Mouse (Mus musculus): ENCODE measurements around the gene 2210016F16Rik.
"Not testable (repeated sequence)": the region's sequence is repeated elsewhere in the genome, so short reads cannot be mapped to it uniquely, and the experiment has no call there.

The 2210016F16Rik gene

DNA sequence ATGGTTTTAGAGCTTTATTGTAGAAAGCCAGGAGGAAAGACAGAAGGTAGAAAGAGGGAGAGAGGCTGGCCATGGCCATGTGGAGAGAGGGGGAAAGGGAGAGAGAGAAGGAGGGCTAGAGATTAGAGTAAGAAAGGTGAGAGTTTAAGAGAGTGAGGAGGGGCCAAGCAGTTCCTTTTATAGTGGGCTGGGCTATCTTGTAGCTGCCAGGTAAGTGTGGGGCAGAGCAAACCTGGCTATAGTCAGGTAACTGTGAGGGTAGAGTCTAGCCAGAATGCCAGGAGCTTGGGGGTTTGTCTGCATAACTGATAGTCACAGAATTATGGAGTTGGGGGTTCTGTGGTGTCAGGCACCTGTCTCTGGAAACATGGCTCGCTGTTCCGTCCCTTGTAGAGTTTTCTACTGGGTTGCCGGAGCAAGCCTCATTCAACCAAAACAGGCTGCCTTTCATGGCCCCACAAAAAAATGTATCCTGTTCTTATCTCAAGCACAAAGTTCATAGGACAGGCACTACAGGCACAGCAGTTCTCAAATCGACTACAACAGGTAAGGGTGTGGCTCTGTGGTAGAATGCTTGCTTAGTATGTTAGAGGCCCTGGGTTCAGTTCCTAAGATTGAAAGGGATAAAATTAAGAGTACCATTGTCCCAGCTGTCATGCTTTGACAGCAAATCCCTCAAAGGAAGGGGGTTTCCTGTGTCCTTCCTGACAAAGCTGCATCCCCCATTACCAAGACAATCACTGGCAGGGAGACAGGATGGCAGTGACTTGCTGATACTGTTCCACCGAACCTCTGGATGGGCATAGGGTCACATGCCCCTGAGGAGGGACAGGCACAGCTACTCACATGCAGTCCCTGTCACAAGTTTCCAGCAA lies 12.5 kb downstream of the 2210016F16Rik start:
- no peak for DNase-seq (ENCODE audit: low spot score)

DNA sequence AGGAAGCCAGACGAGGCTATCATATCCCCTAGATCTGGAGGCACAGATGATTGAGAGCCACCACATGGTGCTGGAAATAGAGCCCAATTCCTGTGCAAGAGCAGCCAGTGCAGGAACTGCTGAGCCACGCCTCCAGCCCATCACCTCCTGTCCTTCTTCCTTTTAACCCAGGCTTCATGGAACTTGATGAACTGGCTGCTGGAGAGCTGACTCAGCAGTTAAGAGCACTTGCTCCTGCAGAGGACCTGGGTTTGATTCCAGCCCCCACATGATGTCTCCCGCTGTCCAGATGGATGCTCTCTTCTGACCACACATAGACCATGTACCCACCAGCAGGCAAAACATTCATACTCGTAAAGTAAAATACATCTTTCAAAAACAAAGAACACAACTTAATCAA lies 16.2 kb downstream of the 2210016F16Rik start:
- no peak for DNase-seq (ENCODE audit: low spot score)

DNA sequence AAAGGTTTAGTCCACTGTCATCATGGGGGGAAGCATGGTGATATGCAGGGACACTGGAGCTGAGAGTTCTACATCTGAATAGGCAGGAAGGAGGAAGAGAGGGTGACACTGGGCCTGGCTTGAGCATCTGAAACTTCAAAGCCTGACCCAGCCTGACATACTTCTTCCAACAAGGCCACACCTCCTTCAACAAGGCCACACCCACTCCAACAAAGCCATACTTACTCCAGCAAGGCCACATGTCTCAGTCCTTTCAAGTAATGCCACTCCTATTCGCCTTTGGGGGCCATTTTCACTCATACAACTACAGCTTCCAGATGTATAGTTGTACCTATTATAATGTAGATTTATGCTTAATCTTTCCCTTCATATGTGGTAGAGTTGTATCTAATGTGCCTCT lies 17.4 kb downstream of the 2210016F16Rik start:
- no peak for DNase-seq (ENCODE audit: low spot score)

DNA sequence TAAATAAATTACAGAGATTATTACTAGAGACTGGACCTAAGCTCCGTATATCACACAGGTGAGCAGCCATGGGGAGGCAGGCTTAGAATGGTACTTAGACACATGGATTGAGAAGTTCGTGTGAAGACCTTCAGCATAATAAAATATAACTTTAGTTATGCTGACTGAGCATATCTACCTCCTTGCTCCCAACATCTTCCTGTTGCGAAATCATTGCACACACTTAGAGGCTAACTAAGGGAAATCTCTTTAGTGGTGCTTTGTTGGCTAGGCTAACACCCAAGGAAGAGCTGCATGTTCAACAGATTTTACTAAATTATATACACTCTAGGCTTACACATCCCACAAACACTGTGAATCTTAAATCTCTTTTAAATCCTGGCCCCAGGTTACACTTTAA lies 18.7 kb downstream of the 2210016F16Rik start:
- DNase-seq (ENCODE audit: low spot score) = no peak

DNA sequence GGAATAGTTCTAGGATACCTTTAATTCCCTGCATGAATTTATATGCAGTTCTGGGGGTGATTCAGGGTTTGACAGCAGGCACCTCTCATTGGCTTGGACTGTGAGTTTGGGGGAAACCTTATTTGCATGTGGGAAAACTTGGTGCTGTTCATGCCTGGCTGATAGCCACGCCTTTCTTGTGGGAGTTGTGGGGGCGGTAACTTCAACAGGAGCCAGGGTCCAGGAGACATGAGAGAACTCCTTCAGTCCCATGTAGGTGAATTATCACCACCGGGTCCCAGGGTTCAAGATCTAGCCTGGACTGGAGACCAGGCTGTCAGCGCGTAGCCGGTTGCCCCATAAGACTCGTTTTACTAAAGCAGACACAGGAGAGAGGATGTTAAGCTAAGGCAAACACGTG lies 19.8 kb downstream of the 2210016F16Rik start:
- not testable (repeated sequence) for DNase-seq (ENCODE audit: low spot score)

DNA sequence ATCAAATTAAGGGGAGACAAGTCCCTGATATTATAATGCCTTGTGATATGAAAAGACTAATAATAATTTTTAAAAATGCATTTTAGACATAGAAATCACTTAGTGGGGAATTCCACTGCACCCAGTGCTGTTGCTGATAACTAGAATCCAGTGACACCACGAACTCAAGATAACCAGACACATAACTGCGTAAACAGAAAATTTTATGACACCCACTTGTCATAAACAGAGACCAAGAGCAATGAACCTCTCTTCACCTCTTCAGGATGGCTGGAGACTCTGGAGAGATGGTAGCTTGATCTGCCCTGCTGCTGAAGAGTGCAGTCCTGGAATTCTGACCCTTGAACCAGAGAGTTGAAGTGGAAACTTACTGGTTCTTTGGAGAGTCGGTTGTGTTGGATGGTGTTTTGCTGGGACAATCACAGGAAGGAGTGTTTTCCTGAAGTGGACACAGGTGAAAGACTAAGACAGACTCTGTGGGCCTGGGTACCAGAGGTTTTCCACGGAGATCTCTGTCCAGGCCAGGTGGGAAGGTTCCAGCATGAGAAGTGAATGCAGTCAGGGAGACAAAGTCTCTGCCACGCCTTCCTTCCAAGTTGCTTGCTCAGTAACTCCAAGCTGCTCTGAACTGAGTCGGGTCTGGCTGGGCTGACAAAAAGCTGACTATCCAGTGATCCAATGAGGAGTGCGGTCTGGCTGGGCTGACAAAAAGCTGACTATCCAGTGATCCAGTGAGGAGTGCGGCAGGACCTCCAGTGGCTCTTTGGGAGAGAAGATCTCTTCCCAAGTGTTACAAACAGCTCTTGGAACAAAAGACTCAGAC lies 20.5 kb downstream of the 2210016F16Rik start:
- DNase-seq (ENCODE audit: low spot score) = no peak

DNA sequence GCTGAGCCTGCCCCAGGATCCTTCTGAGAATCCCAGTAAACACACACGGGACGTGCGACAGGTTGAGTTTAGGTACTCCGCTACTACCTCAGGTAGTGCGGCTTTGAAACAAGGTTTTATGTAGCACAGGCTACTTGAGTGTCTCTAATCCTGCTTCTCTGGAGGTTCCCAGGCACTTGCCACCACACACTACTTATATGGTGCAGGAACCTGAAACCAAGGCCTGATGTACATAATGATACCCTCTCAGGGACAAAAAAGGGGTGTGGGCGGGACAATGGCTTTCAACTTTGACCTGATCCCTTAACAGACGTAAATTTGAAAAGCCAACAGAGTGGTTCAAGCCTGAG lies 25.7 kb downstream of the 2210016F16Rik start:
- no peak for DNase-seq (ENCODE audit: low spot score)

DNA sequence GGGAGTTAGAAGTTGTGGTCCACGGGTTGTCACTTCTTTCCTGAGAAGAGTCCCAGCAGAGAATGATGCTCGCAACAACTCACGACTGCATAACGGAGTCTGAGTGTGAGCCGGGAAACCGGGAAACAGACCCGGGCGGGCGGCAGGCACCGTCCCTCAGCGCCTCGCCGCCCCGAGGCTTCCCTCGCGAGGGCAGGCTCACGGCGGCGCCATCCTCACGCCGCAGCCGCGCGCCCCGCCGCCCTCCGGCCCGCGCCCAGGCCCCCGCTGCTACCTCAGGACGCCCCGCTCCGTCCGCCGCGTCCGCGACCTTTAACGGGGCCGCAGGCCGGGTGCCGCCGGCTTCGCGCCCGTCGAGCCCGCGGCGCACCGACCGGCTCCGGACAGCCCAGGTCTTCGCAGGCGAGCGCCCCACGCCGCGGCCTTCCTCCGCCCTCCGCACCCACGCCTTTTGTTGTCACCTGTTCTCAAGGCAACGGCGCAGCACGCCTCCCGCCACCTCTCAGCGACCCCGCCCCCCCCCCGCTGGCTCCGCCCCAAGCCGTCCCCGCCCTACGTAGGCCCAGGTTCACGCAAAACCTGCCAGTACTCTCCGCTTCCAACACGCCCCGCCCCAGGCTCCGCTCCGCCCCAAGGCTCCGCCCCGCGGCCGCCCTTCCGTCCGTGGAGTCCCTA lies 26.3 kb downstream of the 2210016F16Rik start, which contains the start of gene Kif27:
TSS of gene Kif27 (minus strand) at position 494 of the 675 bp plus-strand sequence.
- DNase-seq (ENCODE audit: low spot score) = peak; percentile 89

DNA sequence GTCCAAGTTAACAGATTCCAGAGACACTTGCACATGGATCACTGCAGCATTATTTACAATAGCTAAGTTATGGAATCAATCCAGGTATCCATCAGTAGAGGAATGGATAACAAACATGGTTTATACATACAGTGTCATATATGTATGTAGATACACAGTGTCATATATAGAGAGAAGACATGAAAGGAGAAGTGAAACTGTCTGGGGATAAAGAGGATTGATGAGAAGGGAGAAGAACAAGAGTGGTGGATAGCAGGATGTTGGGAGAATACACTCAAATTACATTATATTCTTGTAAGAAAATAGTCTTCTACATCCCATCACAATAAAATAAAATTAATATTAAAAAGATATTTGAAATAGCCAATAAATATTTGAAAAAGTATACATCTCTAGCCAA lies 32.0 kb downstream of the 2210016F16Rik start:
- DNase-seq (ENCODE audit: low spot score) = no peak

DNA sequence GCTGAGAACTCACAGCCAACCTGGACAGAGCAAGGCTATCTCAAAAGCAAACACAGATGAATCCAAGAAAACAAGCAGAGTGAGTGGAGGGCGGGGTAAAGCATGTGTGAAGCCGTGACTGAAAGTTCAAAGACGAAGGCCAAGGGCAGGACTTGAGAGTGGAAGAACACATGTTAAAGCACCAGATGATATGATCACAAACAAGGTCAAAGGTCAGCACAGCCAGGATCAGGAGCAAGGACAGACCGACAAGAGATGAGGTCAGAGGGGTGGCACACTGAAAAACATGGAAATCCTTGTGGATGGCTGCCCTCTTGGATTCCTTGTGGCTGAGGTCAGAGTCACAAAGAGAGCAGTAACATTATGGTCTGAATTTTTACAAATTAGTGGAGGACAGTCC lies 34.4 kb downstream of the 2210016F16Rik start:
- no peak for DNase-seq (ENCODE audit: low spot score)

DNA sequence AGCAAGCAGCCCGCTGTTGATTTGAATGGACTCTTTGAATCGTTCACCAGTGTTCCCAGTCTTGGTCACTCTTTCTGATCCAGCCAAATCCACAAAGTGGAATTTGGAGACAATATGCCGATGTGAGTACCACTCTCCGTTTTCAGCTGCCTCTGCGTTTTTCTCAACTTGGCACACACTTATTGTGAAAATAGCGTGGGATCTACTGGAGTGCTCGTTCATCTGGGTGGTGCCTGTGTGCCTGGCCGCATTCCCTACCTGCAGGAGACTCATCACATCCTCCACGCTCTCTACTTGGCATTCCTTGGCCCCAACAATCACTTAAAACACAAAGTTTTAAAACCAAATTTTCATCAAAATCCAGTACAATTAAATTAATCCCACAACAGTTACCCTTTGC lies 40.5 kb downstream of the 2210016F16Rik start:
- DNase-seq (ENCODE audit: low spot score) = no peak

DNA sequence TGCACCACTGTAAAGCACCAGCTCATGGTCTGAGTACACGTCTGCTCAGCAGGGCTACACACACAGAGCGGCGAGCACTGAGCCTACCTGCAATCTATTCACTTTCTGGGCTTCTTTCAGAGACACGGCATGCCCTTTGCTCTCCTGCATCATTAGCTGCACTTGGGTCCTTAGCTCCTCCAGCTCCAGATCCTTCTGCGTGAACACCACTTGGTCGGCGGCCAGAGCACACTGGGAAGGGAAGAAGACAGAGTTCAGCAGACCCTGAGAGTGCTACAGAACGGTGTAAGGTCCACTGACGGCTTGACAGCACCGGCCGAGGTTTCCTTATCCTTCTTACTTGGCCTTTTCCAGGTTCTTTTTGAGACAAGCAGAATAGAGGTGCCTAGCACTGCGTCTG lies 47.6 kb downstream of the 2210016F16Rik start:
- no peak for DNase-seq (ENCODE audit: low spot score)

DNA sequence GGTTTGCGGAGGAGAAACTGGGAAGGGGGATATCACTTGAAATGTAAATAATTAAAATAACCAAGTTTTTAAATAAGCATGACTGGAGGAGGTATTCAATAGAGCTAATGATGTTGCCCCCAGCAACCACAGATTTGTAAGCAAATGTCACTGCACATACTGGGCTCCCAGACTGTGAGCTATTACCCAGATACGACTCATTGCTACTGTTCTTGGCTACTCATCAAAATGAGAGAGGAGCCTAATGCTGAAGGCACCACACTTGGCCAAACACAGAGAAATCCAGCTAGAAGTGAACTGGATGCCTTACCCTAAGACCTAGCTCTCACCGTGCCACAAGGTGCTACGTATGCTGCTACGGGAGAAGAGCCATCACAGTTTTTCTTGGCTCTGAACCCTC lies 50.9 kb downstream of the 2210016F16Rik start:
- no peak for DNase-seq (ENCODE audit: low spot score)
